Mouse (Mus musculus): ENCODE results near the gene Top1. TPM values are rescaled to one million over a fixed set of nuclear protein-coding genes. Genes with fewer than 3 reads are reported as not detected.

The Top1 gene
- 105 and 109 TPM in 2 replicates for polyA plus RNA-seq (2016; fragmentation: Nextera tagmentation; extraction: Ambion mirVana)

DNA sequence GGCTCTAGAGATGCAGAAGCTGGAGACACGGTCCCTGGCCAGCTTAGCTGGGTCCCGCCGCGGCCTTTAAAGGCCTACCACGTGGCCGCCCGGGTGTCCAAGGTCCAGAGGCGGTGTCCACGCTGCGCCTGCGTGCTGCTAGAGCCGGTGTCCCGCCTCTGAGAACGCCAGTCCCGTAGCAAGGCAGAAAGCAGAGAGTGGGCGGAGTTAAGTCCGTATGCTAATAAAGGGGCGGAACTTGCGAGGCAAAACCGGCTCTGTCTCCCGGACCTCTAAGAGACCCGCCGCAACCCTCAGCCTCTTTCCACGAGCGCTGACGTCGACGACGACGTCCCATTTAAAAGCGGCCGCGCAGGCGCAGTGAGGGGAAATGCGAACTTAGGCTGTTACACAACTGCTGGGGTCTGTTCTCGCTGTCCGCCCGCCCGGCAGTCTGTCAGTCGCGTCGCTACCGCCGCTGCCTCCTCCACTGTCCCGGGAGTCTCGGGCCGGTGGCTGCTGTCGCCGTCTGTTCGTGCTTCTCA, at the start of gene Top1:
Gene Top1, plus strand, starts transcription at position 275 of the 524 bp plus-strand sequence.
- H3K36me3 ChIP-seq, result no peaks in the 10 kb centered on the region
- H3K4me2 ChIP-seq (replicated peaks), result peak within 1 kb of the TSS; percentile 79
- H3K9ac ChIP-seq, result peak within 1 kb of the TSS; percentile 100
- H3K4me3 ChIP-seq, result peak within 1 kb of the TSS; percentile 99
- peak within 1 kb of the TSS; percentile 98 for H3K27ac ChIP-seq
- H3K27me3 ChIP-seq, result no peaks in the 10 kb centered on the region
- no peaks in the 10 kb centered on the region for H3K9me3 ChIP-seq
- under 1% methylated on average over 50 of the region's 50 CpGs for WGBS
- peak; percentile 96 for ATAC-seq (ENCODE audit: insufficient number of reproducible peaks, insufficient read depth, low FRiP score, low TSS enrichment)
- H3K4me1 ChIP-seq, result peaks cover 18% of the 10 kb centered on the region

DNA sequence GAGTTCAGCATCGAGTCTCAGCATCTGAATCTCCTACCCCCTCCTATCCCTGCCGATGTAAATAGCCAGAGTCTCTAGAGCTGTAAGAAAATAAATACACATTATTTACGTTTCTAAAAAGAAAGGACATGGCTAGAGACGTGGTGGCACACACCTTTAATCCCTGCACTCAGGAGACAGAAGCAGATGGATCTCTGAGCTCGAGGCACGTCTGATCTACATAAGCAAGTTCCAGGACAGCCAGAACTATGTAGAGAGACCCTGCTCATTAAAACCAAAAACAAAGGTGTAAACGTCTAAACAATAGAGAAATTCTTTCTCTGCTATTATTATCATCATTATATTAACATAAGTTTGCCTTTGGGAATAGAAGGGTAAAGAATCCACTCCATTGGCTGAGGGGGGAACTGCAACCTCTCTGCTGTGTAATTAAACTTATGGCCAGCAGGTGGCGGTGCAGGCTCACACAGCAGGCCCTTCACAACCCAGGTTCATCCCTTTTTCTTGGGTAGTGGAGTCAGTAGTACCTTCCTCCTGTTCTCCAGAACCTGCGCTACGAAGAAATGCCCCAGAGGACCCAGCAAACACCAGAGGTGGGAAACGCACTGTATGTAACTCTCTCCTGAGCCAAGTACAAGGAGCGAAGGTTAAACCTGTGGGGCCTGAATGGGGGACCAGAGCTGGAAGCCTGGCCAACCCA, 48.0 kb upstream of the Top1 start:
- no peaks in the 10 kb centered on the region for H3K27me3 ChIP-seq
- H3K4me3 ChIP-seq, result no peak overlapping the region
- H3K27ac ChIP-seq, result no peak overlapping the region
- H3K9me3 ChIP-seq, result no peaks in the 10 kb centered on the region
- H3K36me3 ChIP-seq, result no peaks in the 10 kb centered on the region
- no peak overlapping the region for H3K9ac ChIP-seq
- peak; percentile 64; the same call in 1 of the 2 replicates for ATAC-seq (ENCODE audit: insufficient number of reproducible peaks, insufficient read depth, low FRiP score, low TSS enrichment)
- WGBS, result 34% methylated on average over 12 of the region's 12 CpGs
- no peak overlapping the region for H3K4me2 ChIP-seq (replicated peaks)
- H3K4me1 ChIP-seq, result peaks cover 2% of the 10 kb centered on the region; the same call in 1 of the 2 replicates

DNA sequence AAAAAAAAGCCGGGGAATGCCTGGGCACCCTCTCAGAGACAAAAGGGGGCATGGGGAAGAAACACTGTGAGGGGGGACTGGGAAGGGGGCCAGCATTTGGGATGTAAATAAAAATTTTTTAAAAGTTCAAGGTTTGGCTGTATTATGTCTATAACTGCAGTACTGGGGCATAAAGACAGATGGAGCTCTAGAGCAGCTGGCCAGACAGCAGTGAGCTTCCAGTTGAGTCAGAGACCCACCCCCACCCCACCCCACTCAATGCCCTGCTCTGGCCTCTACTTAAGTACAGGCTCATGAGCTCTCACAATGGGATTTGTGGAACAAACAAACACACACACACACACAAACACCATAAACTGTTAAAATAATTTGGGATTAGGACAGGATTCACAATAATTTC, 43.9 kb upstream of the Top1 start:
- 69% methylated on average over 1 of the region's 1 CpGs for WGBS
- H3K4me2 ChIP-seq (replicated peaks), result no peak overlapping the region
- peaks cover 2% of the 10 kb centered on the region; the same call in 1 of the 2 replicates for H3K4me1 ChIP-seq
- H3K4me3 ChIP-seq, result no peak overlapping the region
- ATAC-seq (ENCODE audit: insufficient number of reproducible peaks, insufficient read depth, low FRiP score, low TSS enrichment), result no peak
- H3K9me3 ChIP-seq, result no peaks in the 10 kb centered on the region
- H3K36me3 ChIP-seq, result no peaks in the 10 kb centered on the region
- H3K27me3 ChIP-seq, result no peaks in the 10 kb centered on the region
- H3K9ac ChIP-seq, result no peak overlapping the region
- H3K27ac ChIP-seq, result no peak overlapping the region

DNA sequence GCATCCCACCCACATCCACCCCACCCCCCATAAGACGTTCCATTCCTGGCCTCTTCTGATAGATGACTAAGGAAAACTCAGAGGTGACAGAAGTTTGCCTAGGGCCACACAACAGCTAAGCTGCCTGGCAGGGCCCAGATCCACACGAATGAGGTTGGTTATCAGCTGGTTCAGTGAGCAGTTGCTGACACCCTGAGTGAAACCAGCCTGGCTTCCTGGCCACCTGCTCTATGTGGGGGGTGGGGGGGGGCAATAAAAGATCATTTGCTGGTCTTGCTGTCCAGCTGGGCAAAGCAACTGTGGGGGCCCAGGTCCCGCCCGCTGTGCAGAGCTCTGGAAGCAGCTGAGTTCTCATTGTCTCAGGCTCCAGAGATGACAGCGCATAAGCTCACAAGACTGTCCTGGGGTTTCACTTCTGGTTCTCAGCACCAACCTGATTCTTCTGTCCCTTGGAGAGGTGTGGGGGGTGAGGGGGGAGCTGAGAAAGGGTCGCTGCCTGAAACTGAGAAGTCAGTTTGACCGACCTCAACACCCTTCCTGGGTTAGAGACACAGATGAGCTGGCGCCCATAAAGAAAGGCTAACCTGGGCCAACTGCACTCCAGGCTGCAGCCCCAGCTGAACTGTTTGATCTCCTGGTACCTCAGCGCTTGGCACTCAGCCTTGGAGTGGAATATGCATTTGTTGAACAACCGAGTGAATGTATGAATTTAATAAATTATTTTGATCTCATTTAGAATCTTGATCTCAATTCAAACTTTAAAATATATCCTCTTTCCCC, 42.3 kb upstream of the Top1 start:
- no peak overlapping the region; the same call in 1 of the 2 replicates for H3K27ac ChIP-seq
- WGBS, result 65% methylated on average over 10 of the region's 10 CpGs
- no peak overlapping the region for H3K9ac ChIP-seq
- ATAC-seq (ENCODE audit: insufficient number of reproducible peaks, insufficient read depth, low FRiP score, low TSS enrichment), result no peak
- H3K9me3 ChIP-seq, result no peaks in the 10 kb centered on the region
- H3K4me2 ChIP-seq (replicated peaks), result no peak overlapping the region
- H3K36me3 ChIP-seq, result no peaks in the 10 kb centered on the region
- no peaks in the 10 kb centered on the region for H3K4me1 ChIP-seq
- no peak overlapping the region for H3K4me3 ChIP-seq
- H3K27me3 ChIP-seq, result no peaks in the 10 kb centered on the region

DNA sequence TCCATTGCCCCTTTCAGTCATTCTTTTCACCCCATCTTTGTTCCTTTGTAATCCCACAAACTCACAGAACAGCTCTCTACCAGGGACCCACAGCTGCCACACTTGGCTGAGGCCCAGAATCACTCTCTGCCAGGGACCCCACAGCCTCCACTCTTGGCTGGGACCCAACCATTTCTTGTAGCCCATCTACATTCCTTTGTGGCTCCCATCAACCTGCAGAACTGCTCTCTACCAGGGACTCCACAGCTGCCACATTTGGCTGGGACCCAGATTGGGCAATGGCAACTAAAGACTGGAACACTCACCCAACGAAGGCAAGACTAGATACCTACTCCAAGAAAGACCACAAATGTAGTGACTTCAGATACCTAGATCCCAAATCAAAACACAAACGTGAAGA, 35.7 kb upstream of the Top1 start:
- Histone ChIP-seq H3K4me3 (no peak overlapping the region), H3K27me3 (no peaks in the 10 kb centered on the region), H3K9me3 (no peaks in the 10 kb centered on the region), H3K9ac (no peak overlapping the region), H3K4me2 (replicated peaks) (no peak overlapping the region), H3K36me3 (no peaks in the 10 kb centered on the region), H3K4me1 (0 out of 2 replicates have a peak, but pooled peaks cover 3% of the 10 kb centered on the region), H3K27ac (no peak overlapping the region)
- ATAC-seq (ENCODE audit: insufficient number of reproducible peaks, insufficient read depth, low FRiP score, low TSS enrichment), result no peak
- WGBS, result 73% methylated on average over 2 of the region's 2 CpGs

DNA sequence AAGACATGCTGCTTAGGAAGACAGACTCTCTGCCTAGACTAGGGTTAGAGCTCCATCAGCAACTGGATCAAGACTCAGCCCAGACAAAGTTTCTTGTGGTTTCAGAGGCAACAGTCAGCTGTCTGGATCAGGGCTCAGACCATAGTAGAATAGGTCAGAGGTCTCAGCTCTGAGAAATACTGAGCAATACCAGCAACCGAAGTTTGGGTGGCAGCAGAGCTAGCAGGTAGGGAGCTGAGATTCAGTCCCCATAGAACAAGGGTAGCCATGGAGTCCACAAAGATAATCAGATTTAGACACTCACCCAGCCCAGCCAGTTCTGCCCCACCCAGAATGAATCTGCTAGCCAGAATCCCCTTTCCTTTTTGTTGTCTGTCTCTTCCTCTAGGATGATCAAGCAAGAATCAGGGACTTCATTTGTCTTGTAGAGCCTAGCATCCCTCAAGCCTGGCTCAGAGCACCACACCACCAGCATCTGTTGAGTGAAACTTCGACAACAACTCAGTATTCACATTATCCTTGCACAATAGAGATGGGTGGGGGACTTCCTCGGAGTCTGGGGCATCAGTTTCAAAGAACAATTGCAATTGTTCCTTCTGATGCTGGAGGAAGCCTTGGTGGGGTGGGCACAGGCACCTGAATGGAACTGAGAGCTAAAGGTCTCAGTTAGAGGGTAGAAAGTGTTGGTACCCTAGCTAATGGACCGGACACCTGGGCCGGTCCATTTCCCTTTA, 32.3 kb upstream of the Top1 start:
- H3K4me2 ChIP-seq (replicated peaks), result no peak overlapping the region

DNA sequence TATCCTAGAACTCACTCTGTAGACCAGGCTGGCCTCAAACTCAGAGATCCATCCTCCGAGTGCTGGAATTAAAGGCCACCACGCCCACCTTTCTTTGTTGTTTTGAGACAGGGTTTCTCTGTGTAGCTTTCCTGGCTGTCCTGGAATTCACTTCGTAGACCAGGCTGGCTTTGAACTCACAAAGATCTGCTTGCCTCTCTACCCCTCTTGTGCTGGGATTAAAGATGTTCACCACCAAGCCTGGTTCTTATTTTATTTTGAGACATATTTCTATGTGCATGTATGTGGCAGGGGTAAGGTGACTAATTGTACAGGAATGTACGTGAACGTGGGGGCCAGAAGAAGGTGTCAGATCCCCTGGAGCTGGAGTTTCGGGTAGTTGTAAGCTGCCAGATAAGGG, 27.9 kb upstream of the Top1 start:
- WGBS, result 85% methylated on average over 6 of the region's 6 CpGs

More for the DNA sequence above, 32.3 kb upstream of the Top1 start:
- H3K4me3 ChIP-seq, result no peak overlapping the region
- no peaks in the 10 kb centered on the region for H3K27me3 ChIP-seq
- H3K27ac ChIP-seq, result no peak overlapping the region
- H3K9me3 ChIP-seq, result no peaks in the 10 kb centered on the region
- 0 out of 2 replicates have a peak, but pooled peaks cover 3% of the 10 kb centered on the region for H3K4me1 ChIP-seq
- H3K36me3 ChIP-seq, result no peaks in the 10 kb centered on the region
- H3K9ac ChIP-seq, result no peak overlapping the region
- WGBS, result 82% methylated on average over 5 of the region's 5 CpGs
- ATAC-seq (ENCODE audit: insufficient number of reproducible peaks, insufficient read depth, low FRiP score, low TSS enrichment), result no peak

DNA sequence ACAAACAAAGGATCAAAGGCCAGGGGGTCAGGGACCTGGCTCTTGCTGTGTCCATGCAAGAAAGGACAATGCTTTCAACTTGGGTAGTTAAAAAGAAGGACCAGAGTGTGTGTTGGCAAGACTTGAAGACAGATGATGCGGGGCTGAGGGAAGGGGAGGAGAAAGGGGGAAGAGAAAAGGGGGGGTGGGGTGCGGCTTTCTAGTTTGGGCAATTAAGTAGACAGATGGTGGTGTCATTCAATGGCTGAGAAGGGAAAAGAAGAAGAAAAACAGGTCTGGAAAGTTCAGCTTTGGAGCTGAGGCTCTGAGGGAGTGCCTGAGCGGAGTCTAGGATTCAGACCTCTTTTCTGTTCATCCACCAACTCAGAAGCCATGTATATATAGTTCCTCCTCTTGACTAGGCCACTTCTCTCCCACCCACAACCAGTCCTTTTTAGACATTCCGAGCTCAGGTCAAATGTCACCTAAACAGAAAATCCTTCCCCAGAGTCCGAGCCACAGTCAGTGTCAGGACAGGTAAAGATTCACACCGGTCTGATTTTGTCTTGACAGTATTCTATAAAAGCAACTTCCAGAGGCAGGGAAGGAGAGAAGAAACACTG, 27.0 kb upstream of the Top1 start:
- H3K36me3 ChIP-seq, result no peaks in the 10 kb centered on the region
- no peak overlapping the region for H3K4me2 ChIP-seq (replicated peaks)
- no peak for ATAC-seq (ENCODE audit: insufficient number of reproducible peaks, insufficient read depth, low FRiP score, low TSS enrichment)
- H3K9me3 ChIP-seq, result no peaks in the 10 kb centered on the region
- H3K9ac ChIP-seq, result no peak overlapping the region
- peaks cover 17% of the 10 kb centered on the region for H3K4me1 ChIP-seq
- H3K27ac ChIP-seq, result no peak overlapping the region
- 44% methylated on average over 6 of the region's 6 CpGs for WGBS
- H3K4me3 ChIP-seq, result no peak overlapping the region
- no peaks in the 10 kb centered on the region for H3K27me3 ChIP-seq

More for the DNA sequence above, 27.9 kb upstream of the Top1 start:
- Histone ChIP-seq H3K27me3 (no peaks in the 10 kb centered on the region), H3K27ac (no peak overlapping the region), H3K4me1 (peaks cover 17% of the 10 kb centered on the region), H3K4me2 (replicated peaks) (no peak overlapping the region), H3K9me3 (no peaks in the 10 kb centered on the region), H3K36me3 (no peaks in the 10 kb centered on the region), H3K9ac (no peak overlapping the region), H3K4me3 (no peak overlapping the region)
- ATAC-seq (ENCODE audit: insufficient number of reproducible peaks, insufficient read depth, low FRiP score, low TSS enrichment), result no peak

DNA sequence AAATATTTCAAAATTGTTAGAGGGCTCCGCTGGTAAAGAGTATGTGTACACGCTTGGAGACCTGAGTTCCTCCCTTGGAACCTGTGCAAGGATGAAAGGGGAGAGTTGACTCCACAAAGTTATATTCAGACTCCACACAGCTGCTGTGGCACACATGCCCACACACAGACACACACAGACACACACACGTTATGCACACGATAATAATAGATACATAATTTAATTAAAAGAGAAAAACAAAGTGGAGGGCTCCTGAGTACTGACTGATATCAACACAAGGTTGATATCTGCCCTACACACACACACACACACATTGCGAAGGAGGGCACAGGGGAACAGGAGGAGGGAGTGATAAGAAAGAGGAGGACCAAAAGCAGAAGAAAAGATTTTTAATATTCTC, 26.4 kb upstream of the Top1 start:
- H3K36me3 ChIP-seq, result no peaks in the 10 kb centered on the region
- whole genome bisulfite sequencing, result 80% methylated on average over 5 of the region's 5 CpGs
- no peak overlapping the region for H3K9ac ChIP-seq
- peaks cover 17% of the 10 kb centered on the region for H3K4me1 ChIP-seq
- no peak overlapping the region for H3K27ac ChIP-seq
- no peak overlapping the region for H3K4me3 ChIP-seq
- no peak overlapping the region for H3K4me2 ChIP-seq (replicated peaks)
- H3K27me3 ChIP-seq, result no peaks in the 10 kb centered on the region
- no peak for ATAC-seq (ENCODE audit: insufficient number of reproducible peaks, insufficient read depth, low FRiP score, low TSS enrichment)
- H3K9me3 ChIP-seq, result no peaks in the 10 kb centered on the region

DNA sequence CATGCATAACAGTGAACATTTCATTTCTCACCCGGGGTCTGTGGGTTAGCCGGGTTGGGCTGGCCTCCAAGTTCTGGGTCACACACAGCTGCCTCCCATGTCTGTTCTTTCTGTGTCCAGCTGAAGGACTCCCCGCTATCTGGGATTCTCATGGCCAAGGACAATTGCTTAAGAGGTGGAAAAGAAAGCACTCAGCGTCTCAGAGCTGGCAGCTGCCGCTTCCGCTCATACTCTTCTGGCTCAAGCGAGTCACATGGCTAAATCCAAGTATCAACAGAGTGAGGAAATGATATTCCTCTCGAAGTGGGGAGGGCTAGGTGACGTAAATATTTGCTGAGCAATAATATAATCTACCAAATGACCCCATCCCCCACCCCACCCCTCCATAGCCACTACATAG, 25.9 kb upstream of the Top1 start:
- 71% methylated on average over 9 of the region's 9 CpGs for WGBS
- ATAC-seq (ENCODE audit: insufficient number of reproducible peaks, insufficient read depth, low FRiP score, low TSS enrichment), result no peak
- Histone ChIP-seq H3K4me2 (replicated peaks) (no peak overlapping the region), H3K27me3 (no peaks in the 10 kb centered on the region), H3K27ac (no peak overlapping the region), H3K36me3 (no peaks in the 10 kb centered on the region), H3K9me3 (no peaks in the 10 kb centered on the region), H3K4me1 (peaks cover 17% of the 10 kb centered on the region), H3K9ac (no peak overlapping the region), H3K4me3 (no peak overlapping the region)

DNA sequence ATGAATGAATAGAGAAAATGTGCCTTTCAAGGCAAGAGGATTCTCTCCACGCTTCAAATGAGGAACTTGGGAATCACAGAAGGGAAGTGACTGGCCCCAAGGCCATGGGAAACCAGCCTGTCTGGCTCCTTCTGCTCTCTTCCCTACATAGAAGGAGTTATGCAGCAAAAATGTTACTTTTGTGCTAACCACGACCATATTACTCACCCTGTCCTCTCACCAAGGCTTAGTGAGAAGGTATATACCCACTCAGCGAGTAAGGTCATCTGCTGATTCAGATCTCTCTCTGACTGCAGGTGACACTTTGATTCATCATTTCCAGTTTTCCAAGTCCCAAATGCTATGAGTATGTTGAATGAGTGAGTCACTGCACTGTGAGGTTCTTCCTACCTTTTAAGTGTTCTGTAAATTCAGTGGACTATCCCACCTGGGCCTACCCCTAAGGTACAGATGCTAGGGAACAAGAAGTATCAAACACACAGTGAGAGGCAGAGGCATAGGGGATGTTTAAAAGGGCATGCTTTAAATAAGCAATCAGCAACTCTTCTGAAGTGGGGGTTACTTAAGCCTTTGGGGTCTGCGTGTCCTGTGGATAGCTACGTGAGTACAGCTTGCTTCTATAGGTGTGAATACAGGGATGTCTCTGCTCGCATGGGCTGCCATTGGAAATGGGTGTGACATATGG, 25.3 kb upstream of the Top1 start:
- no peak overlapping the region for H3K4me3 ChIP-seq
- ATAC-seq (ENCODE audit: insufficient number of reproducible peaks, insufficient read depth, low FRiP score, low TSS enrichment), result no peak
- 58% methylated on average over 6 of the region's 6 CpGs for WGBS

More for the DNA sequence above, 25.3 kb upstream of the Top1 start:
- H3K27me3 ChIP-seq, result no peaks in the 10 kb centered on the region
- no peak overlapping the region for H3K27ac ChIP-seq
- H3K36me3 ChIP-seq, result no peaks in the 10 kb centered on the region
- no peak overlapping the region for H3K4me2 ChIP-seq (replicated peaks)
- peaks cover 17% of the 10 kb centered on the region for H3K4me1 ChIP-seq
- H3K9ac ChIP-seq, result no peak overlapping the region
- no peaks in the 10 kb centered on the region for H3K9me3 ChIP-seq

Data from embryonic facial prominence, embryonic 12.5 days (tissue).